Mouse (Mus musculus): ENCODE results near the gene Mettl13. TPM values are rescaled to one million over a fixed set of nuclear protein-coding genes. Genes with fewer than 3 reads are reported as not detected.

Mettl13 gene
- polyA plus RNA-seq, 1 experiment from 2014 or later = 3.0 TPM

- H3K36me3 ChIP-seq (ENCODE audit: inconsistent target) = no peaks in the 10 kb centered on the region
- no peak overlapping the region for H3K4me3 ChIP-seq (ENCODE audit: inconsistent target)
- H3K79me2 ChIP-seq (ENCODE audit: inconsistent target) = no peaks in the 10 kb centered on the region
- H3K27ac ChIP-seq = no peak overlapping the region
- 94% methylated on average over 4 of the region's 4 CpGs for WGBS (ENCODE audit: missing documents)
These were observed 39.9 kb downstream of the Mettl13 start for GRCm38 (mm10) chr1:162508211-162509005.

- H3K4me3 ChIP-seq (ENCODE audit: inconsistent target) = no peak overlapping the region
- 88% methylated on average over 4 of the region's 4 CpGs for WGBS (ENCODE audit: missing documents)
- no peak overlapping the region for H3K27ac ChIP-seq
- H3K79me2 ChIP-seq (ENCODE audit: inconsistent target) = no peaks in the 10 kb centered on the region
- H3K36me3 ChIP-seq (ENCODE audit: inconsistent target) = no peaks in the 10 kb centered on the region
These were observed 41.8 kb downstream of the Mettl13 start for GRCm38 (mm10) chr1:162506516-162506915.

- H3K36me3 ChIP-seq (ENCODE audit: inconsistent target) = no peaks in the 10 kb centered on the region
- H3K4me3 ChIP-seq (ENCODE audit: inconsistent target) = no peak overlapping the region
- no peaks in the 10 kb centered on the region for H3K79me2 ChIP-seq (ENCODE audit: inconsistent target)
- no peak overlapping the region for H3K27ac ChIP-seq
- WGBS (ENCODE audit: missing documents) = 28% methylated on average over 6 of the region's 6 CpGs
These were observed 42.7 kb downstream of the Mettl13 start for GRCm38 (mm10) chr1:162505649-162506048.

Other genes with a start within 250 kb of the Mettl13 start
- gene Dnm3, start 70.5 kb downstream of the Mettl13 start, polyA plus RNA-seq (2018) = not detected in 3 replicates
- gene Vamp4, start 22.0 kb upstream of the Mettl13 start, polyA plus RNA-seq (2018) = 46.2 to 109 TPM (median 66.1 TPM) in 3 replicates
- gene Myoc, start 90.6 kb upstream of the Mettl13 start, polyA plus RNA-seq (2018) = not detected in 3 replicates
- gene Myocos, start 109.7 kb upstream of the Mettl13 start, polyA plus RNA-seq (2018) = not detected in 3 replicates
- 44.0 to 64.3 TPM (median 56.5 TPM) in 3 replicates for gene Prrc2c, start 192.0 kb upstream of the Mettl13 start, polyA plus RNA-seq (2018)